Mouse (Mus musculus) stomach, postnatal 0 days (tissue): ENCODE measurements at regions not wholly inside any gene's neighbourhood (a gene's known extent, or its start where the extent isn't known, plus 50 kb on each side); places are given as distances from the start of the nearest gene placed in this dataset.

Experiments used
- CTCF ChIP-seq: IDR thresholded peaks from 2 replicates; pipeline ENCODE4 v1.5.1; 2016; ENCODE audit warnings: antibody characterized with exemption, low read depth, mild to moderate bottlenecking, moderate library complexity
- EP300 ChIP-seq: optimal IDR thresholded peaks from 2 replicates; pipeline ENCODE3; 2016; ENCODE audit warnings: antibody characterized with exemption

GRCm38 (mm10) chrX:11491235-11491634 lies 163.6 kb downstream of the H2al1j start:
- no peak for TF ChIP-seq EP300
- TF ChIP-seq CTCF: no peak
